Mouse (Mus musculus) midbrain, embryonic 16.5 days (tissue): ENCODE measurements at regions not wholly inside any gene's neighbourhood (a gene's known extent, or its start where the extent isn't known, plus 50 kb on each side); places are given as distances from the start of the nearest gene placed in this dataset.
A peak's percentile ranks its signal among the peaks of the same experiment; 100 is the strongest.

Experiments
- ATAC-seq: fragments of 200-750 bp; cut with Nextera tagmentation; 2 replicates; pipeline ENCODE4 v1.8.0; 2017; ENCODE audit warnings: moderate TSS enrichment
- H3K27ac ChIP-seq: fragments of 300-500 bp; sonication (generic); 2 replicates; pipeline ENCODE4 v1.5.1; 2014; ENCODE audit warnings: mild to moderate bottlenecking, low read length, mixed read lengths
- H3K27me3 ChIP-seq: fragments of 300-500 bp; sonication (generic); 2 replicates; pipeline ENCODE4 v1.6.1; 2014; ENCODE audit warnings: low read depth, low read length, mixed read lengths; ENCODE audit not compliant: control insufficient read depth, insufficient read depth
- H3K36me3 ChIP-seq: fragments of 300-500 bp; sonication (generic); 2 replicates; pipeline ENCODE4 v1.6.1; 2014; ENCODE audit warnings: mild to moderate bottlenecking, low read length, moderate library complexity, mixed read lengths; ENCODE audit not compliant: control insufficient read depth, insufficient read depth
- H3K4me1 ChIP-seq: fragments of 300-500 bp; sonication (generic); 2 replicates; pipeline ENCODE4 v1.6.1; 2014; ENCODE audit warnings: mild to moderate bottlenecking, low read length, mixed read lengths; ENCODE audit not compliant: control insufficient read depth, insufficient read depth
- H3K4me2 ChIP-seq: fragments of 300-500 bp; sonication (generic); 2 replicates; pipeline ENCODE4 v1.6.1; 2014; ENCODE audit warnings: mild to moderate bottlenecking, low read length, mixed read lengths
- H3K4me3 ChIP-seq: fragments of 300-500 bp; sonication (generic); 2 replicates; pipeline ENCODE4 v1.5.1; 2014; ENCODE audit warnings: low read depth, mild to moderate bottlenecking, low read length, moderate library complexity, mixed read lengths
- H3K9ac ChIP-seq: fragments of 300-500 bp; sonication (generic); 2 replicates; pipeline ENCODE4 v1.6.1; 2014; ENCODE audit warnings: low read depth, low read length, mixed read lengths
- H3K9me3 ChIP-seq: fragments of 300-500 bp; sonication (generic); replicated peaks from 2 replicates; pipeline ENCODE4 v1.6.1; 2014; ENCODE audit warnings: mild to moderate bottlenecking, low read length, mixed read lengths; ENCODE audit not compliant: control insufficient read depth, poor library complexity, severe bottlenecking
- WGBS: fragments of 180-500 bp; shearing (Covaris S2); extraction: QIAGEN DNeasy Blood & Tissue Kit; methylation state at CpG from one replicate; pipeline ENCODE4 v1.1.7; 2014; 5-methylcytosine and 5-hydroxymethylcytosine counted together

DNA sequence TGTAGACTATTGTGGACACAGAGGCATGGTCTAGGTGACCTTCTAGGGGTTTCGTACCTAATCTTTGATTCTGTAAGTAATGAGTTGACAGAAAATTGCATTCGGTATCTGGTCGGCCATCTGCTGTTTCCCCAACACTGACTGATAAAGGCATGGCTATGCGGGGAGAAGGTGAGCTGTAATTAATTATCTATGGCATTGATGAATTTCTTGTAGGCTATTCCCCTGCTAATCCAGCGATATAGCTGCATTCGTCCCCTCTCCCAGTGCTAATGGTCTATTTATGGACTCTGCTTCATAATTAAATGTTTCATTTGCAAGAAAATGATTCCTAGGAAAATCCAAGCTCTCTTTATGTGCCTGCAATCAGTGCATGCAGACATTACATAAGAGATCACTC lies 136.5 kb downstream of the C1d start:
- Histone ChIP-seq H3K36me3 (no peaks in the 10 kb centered on the region), H3K4me2 (no peak overlapping the region), H3K27me3 (no peaks in the 10 kb centered on the region), H3K9ac (no peak overlapping the region), H3K4me3 (no peak overlapping the region), H3K27ac (no peak overlapping the region), H3K4me1 (peaks cover 6% of the 10 kb centered on the region; the same call in 1 of the 2 replicates), H3K9me3 (no peaks in the 10 kb centered on the region)
- WGBS: 60% methylated on average over 6 of the region's 6 CpGs
- peak; percentile 28; the same call in 1 of the 2 replicates for ATAC-seq

DNA sequence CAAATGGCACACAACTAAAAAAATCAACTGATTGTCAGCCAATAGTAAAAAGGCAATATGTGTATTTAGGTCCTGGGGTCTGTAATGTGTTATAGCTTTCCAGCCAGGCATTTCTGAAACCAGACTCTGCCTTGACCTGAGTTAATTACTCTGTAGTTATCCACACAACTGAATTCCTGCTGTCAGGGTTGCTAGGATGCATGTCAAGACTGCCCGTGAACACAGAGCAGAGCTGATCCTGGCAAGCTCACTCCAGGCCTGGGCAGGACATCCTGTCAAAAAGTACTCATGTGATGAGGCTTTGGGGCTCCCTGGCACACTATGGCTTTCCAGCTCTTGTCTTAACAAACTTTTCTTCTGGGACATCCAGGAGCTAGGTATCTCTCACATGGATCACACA lies 157.2 kb downstream of the C1d start:
- peak; percentile 32; the same call in 1 of the 2 replicates for ATAC-seq
- H3K9me3 ChIP-seq: no peaks in the 10 kb centered on the region
- no peaks in the 10 kb centered on the region for H3K27me3 ChIP-seq
- 6% methylated on average over 1 of the region's 1 CpGs for WGBS
- H3K36me3 ChIP-seq: no peaks in the 10 kb centered on the region
- H3K4me1 ChIP-seq: no peaks in the 10 kb centered on the region
- H3K27ac ChIP-seq: no peak overlapping the region
- no peak overlapping the region for H3K4me2 ChIP-seq
- H3K4me3 ChIP-seq: no peak overlapping the region
- H3K9ac ChIP-seq: no peak overlapping the region

DNA sequence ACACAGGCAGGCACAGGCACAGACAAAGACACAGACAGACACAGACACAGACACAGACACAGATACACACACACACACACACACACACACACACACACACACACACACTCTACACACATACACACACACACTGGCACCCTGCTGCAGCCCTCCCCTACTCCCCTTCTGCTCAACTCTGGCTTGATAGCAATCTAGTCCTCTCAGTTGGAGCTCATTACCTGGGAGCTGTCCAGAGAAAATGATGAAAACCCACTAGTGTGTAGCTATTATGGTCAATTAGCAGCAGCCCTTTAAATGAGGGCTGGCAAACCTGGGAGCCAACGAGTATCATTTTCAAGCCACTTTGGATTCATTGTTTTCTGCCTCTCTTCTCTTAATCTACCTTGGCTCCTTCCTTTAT lies 157.8 kb downstream of the C1d start:
- Histone ChIP-seq H3K36me3 (no peaks in the 10 kb centered on the region), H3K4me1 (no peaks in the 10 kb centered on the region), H3K9ac (no peak overlapping the region), H3K9me3 (no peaks in the 10 kb centered on the region), H3K4me2 (no peak overlapping the region), H3K27me3 (no peaks in the 10 kb centered on the region), H3K27ac (no peak overlapping the region), H3K4me3 (no peak overlapping the region)
- 33% methylated on average over 1 of the region's 1 CpGs for WGBS
- ATAC-seq: no peak

GRCm38 (mm10) chr11:17417656-17418289 lies 160.4 kb downstream of the C1d start:
- H3K9me3 ChIP-seq: peaks cover 7% of the 10 kb centered on the region
- no peak overlapping the region for H3K9ac ChIP-seq
- no peaks in the 10 kb centered on the region for H3K4me1 ChIP-seq
- H3K27me3 ChIP-seq: no peaks in the 10 kb centered on the region
- ATAC-seq: no peak
- no peak overlapping the region for H3K4me3 ChIP-seq
- H3K4me2 ChIP-seq: no peak overlapping the region
- 62% methylated on average over 4 of the region's 4 CpGs for WGBS
- H3K36me3 ChIP-seq: no peaks in the 10 kb centered on the region
- no peak overlapping the region for H3K27ac ChIP-seq

GRCm38 (mm10) chr11:17442133-17442532 lies 184.8 kb downstream of the C1d start:
- Histone ChIP-seq H3K4me1 (no peaks in the 10 kb centered on the region), H3K4me3 (no peak overlapping the region), H3K36me3 (no peaks in the 10 kb centered on the region), H3K27ac (no peak overlapping the region), H3K9ac (no peak overlapping the region), H3K4me2 (no peak overlapping the region), H3K27me3 (no peaks in the 10 kb centered on the region), H3K9me3 (no peaks in the 10 kb centered on the region)
- ATAC-seq: no peak
- 61% methylated on average over 4 of the region's 4 CpGs for WGBS

- WGBS: 88% methylated on average over 7 of the region's 7 CpGs
- Histone ChIP-seq H3K4me3 (no peak overlapping the region), H3K9me3 (no peaks in the 10 kb centered on the region), H3K4me1 (no peaks in the 10 kb centered on the region), H3K27ac (no peak overlapping the region), H3K36me3 (no peaks in the 10 kb centered on the region), H3K9ac (no peak overlapping the region), H3K4me2 (no peak overlapping the region), H3K27me3 (no peaks in the 10 kb centered on the region)
- ATAC-seq: no peak
Observed at GRCm38 (mm10) chr11:17449289-17449688, 191.9 kb downstream of the C1d start.

GRCm38 (mm10) chr11:17450360-17451045 lies 193.1 kb downstream of the C1d start:
- ATAC-seq: no peak
- Histone ChIP-seq H3K4me1 (no peaks in the 10 kb centered on the region), H3K27ac (no peak overlapping the region), H3K9ac (no peak overlapping the region), H3K9me3 (no peaks in the 10 kb centered on the region), H3K36me3 (no peaks in the 10 kb centered on the region), H3K27me3 (no peaks in the 10 kb centered on the region), H3K4me2 (no peak overlapping the region), H3K4me3 (no peak overlapping the region)
- 83% methylated on average over 7 of the region's 7 CpGs for WGBS

- 89% methylated on average over 2 of the region's 2 CpGs for WGBS
- H3K36me3 ChIP-seq: no peaks in the 10 kb centered on the region
- H3K4me3 ChIP-seq: no peak overlapping the region
- H3K27ac ChIP-seq: no peak overlapping the region
- ATAC-seq: no peak
- no peaks in the 10 kb centered on the region for H3K4me1 ChIP-seq
- H3K4me2 ChIP-seq: no peak overlapping the region
- no peaks in the 10 kb centered on the region for H3K9me3 ChIP-seq
- H3K9ac ChIP-seq: no peak overlapping the region
- no peaks in the 10 kb centered on the region for H3K27me3 ChIP-seq
Observed at GRCm38 (mm10) chr11:17451451-17451850, 194.1 kb downstream of the C1d start.

- H3K27ac ChIP-seq: no peak overlapping the region
- H3K9me3 ChIP-seq: no peaks in the 10 kb centered on the region
- no peaks in the 10 kb centered on the region for H3K4me1 ChIP-seq
- H3K27me3 ChIP-seq: no peaks in the 10 kb centered on the region
- no peak overlapping the region for H3K9ac ChIP-seq
- H3K4me3 ChIP-seq: no peak overlapping the region
- 63% methylated on average over 9 of the region's 9 CpGs for whole genome bisulfite sequencing
- no peak for ATAC-seq
- H3K36me3 ChIP-seq: no peaks in the 10 kb centered on the region
- no peak overlapping the region for H3K4me2 ChIP-seq
Observed at GRCm38 (mm10) chr11:17453530-17453929, 196.2 kb downstream of the C1d start.
